Mouse (Mus musculus): ENCODE measurements around the gene Fbf1.

Gene Fbf1

GRCm38 (mm10) chr11:116185836-116186235, 17.9 kb upstream of the Fbf1 start:
- DNase-seq (ENCODE audit: low read depth, low spot score) = no peak

GRCm38 (mm10) chr11:116178411-116179121, 10.6 kb upstream of the Fbf1 start:
- no peak for DNase-seq (ENCODE audit: low read depth, low spot score)

GRCm38 (mm10) chr11:116176010-116176409, 8.0 kb upstream of the Fbf1 start:
- no peak for DNase-seq (ENCODE audit: low read depth, low spot score)

- DNase-seq (ENCODE audit: low read depth, low spot score) = no peak
Measured at GRCm38 (mm10) chr11:116174775-116175448, 6.9 kb upstream of the Fbf1 start.

- no peak for DNase-seq (ENCODE audit: low read depth, low spot score)
Measured at GRCm38 (mm10) chr11:116171959-116172358, 4.0 kb upstream of the Fbf1 start.

- no peak for DNase-seq (ENCODE audit: low read depth, low spot score)
Measured at GRCm38 (mm10) chr11:116170003-116170800, 2.2 kb upstream of the Fbf1 start.

- no peak for DNase-seq (ENCODE audit: low read depth, low spot score)
Measured at GRCm38 (mm10) chr11:116169214-116169613, 1.2 kb upstream of the Fbf1 start.

GRCm38 (mm10) chr11:116167232-116167631, 734 bp downstream of the Fbf1 start:
- DNase-seq (ENCODE audit: low read depth, low spot score) = no peak

GRCm38 (mm10) chr11:116163002-116163401, 5.0 kb downstream of the Fbf1 start:
- DNase-seq (ENCODE audit: low read depth, low spot score) = no peak

- no peak for DNase-seq (ENCODE audit: low read depth, low spot score)
Measured at GRCm38 (mm10) chr11:116162146-116162545, 5.8 kb downstream of the Fbf1 start.

GRCm38 (mm10) chr11:116161312-116161711, 6.7 kb downstream of the Fbf1 start:
- no peak for DNase-seq (ENCODE audit: low read depth, low spot score)

GRCm38 (mm10) chr11:116150960-116151359, 17.0 kb downstream of the Fbf1 start:
- DNase-seq (ENCODE audit: low read depth, low spot score) = no peak

- DNase-seq (ENCODE audit: low read depth, low spot score) = no peak
Measured at GRCm38 (mm10) chr11:116149341-116149740, 18.6 kb downstream of the Fbf1 start.

GRCm38 (mm10) chr11:116148761-116149221, 19.2 kb downstream of the Fbf1 start:
- DNase-seq (ENCODE audit: low read depth, low spot score) = no peak

- DNase-seq (ENCODE audit: low read depth, low spot score) = no peak
Measured at GRCm38 (mm10) chr11:116146294-116146985, 21.5 kb downstream of the Fbf1 start.

- DNase-seq (ENCODE audit: low read depth, low spot score) = no peak
Measured at GRCm38 (mm10) chr11:116145481-116146293, 22.3 kb downstream of the Fbf1 start.

GRCm38 (mm10) chr11:116143468-116143867, 24.5 kb downstream of the Fbf1 start:
- DNase-seq (ENCODE audit: low read depth, low spot score) = no peak

- peak; percentile 90 for DNase-seq (ENCODE audit: low read depth, low spot score)
Measured at GRCm38 (mm10) chr11:116142211-116142991, 25.6 kb downstream of the Fbf1 start.

GRCm38 (mm10) chr11:116138468-116139138, 29.4 kb downstream of the Fbf1 start, which contains the start of gene Mrpl38:
Mrpl38 (minus strand) TSS chr11:116138868.
- DNase-seq (ENCODE audit: low read depth, low spot score) = peak; percentile 95
